Mouse (Mus musculus) Patski (cell line): ENCODE results near the gene Olfr1012. TPM values are rescaled to one million over a fixed set of nuclear protein-coding genes. Genes with fewer than 3 reads are reported as not detected.
"Not testable (repeated sequence)": the region's sequence is repeated elsewhere in the genome, so short reads cannot be mapped to it uniquely, and the experiment has no call there.

Source experiments
- ATAC-seq: fragments of 100-300 bp; one replicate; pipeline ENCODE4 v1.8.0; 2021
- CTCF ChIA-PET: fragments of 350-600 bp; sonication (Branson Sonifier 250); formaldehyde crosslinking; loops from one replicate; lab custom pipeline; 2022; ENCODE audit warnings: inconsistent platforms; lab: Charles Lee
- POLR2A ChIA-PET: fragments of 350-600 bp; sonication (Branson Sonifier 250); formaldehyde crosslinking; loops from one replicate; lab custom pipeline; 2022; ENCODE audit warnings: antibody characterized with exemption, inconsistent platforms; lab: Charles Lee
- DNase-seq: peaks from one replicate; pipeline ENCODE4 v3.0.0-alpha.2; 2011; ENCODE audit warnings: low read depth, low spot score
- H3K27me3 ChIP-seq: fragments of 371-371 bp; one replicate; pipeline ENCODE4 v1.5.1; 2021
- CTCF ChIP-seq: fragments of 100-300 bp; IDR thresholded peaks from one replicate; pipeline ENCODE4 v1.5.1; 2021
- in situ Hi-C: fragments of 300-500 bp; cut with MboI; formaldehyde crosslinking; loops from 3 replicates; pipeline ENCODE4 v1.11.1; 2018; ENCODE audit warnings: low pct_unique_long_range_greater_than_20kb, mixed read lengths
- polyA plus RNA-seq: library from polyadenylated mRNA; unstranded; gene quantifications from one replicate; pipeline ENCODE4 v1.2.3, GENCODE M21; 2021

Olfr1012 gene
- not detected for polyA plus RNA-seq

- TF ChIP-seq CTCF, result no peak
- ChIA-PET CTCF (no interaction called here), POLR2A (no interaction called here)
- ATAC-seq (no peak), DNase-seq (no peak)
- in situ Hi-C loops, result no loop called here
- H3K27me3 ChIP-seq, result no peaks in the 10 kb centered on the region
Observed at GRCm38 (mm10) chr2:85762666-85763065, at the start of gene Olfr1012. Olfr1012 (minus strand) TSS chr2:85762766.

GRCm38 (mm10) chr2:85804501-85804900 is 41.9 kb upstream of the Olfr1012 start:
- DNase-seq (no peak), ATAC-seq (no peak)
- ChIA-PET POLR2A (no interaction called here), CTCF (no interaction called here)
- TF ChIP-seq CTCF, result no peak
- in situ Hi-C loops, result no loop called here
- no peaks in the 10 kb centered on the region for H3K27me3 ChIP-seq

GRCm38 (mm10) chr2:85802444-85802843 is 39.9 kb upstream of the Olfr1012 start, which contains the start of gene Olfr1016:
Olfr1016 (minus strand) TSS chr2:85802544.
- in situ Hi-C loops, result no loop called here
- CTCF ChIA-PET, result no interaction called here

GRCm38 (mm10) chr2:85792331-85792730 is 29.8 kb upstream of the Olfr1012 start:
- no peaks in the 10 kb centered on the region for H3K27me3 ChIP-seq
- TF ChIP-seq CTCF, result no peak
- no peak for ATAC-seq
- DNase-seq, result no peak
- ChIA-PET CTCF (no interaction called here), POLR2A (no interaction called here)
- in situ Hi-C loops, result no loop called here

More at GRCm38 (mm10) chr2:85802444-85802843, 39.9 kb upstream of the Olfr1012 start, which contains the start of gene Olfr1016:
- POLR2A ChIA-PET, result no interaction called here
- no peaks in the 10 kb centered on the region for H3K27me3 ChIP-seq
- DNase-seq, result no peak
- TF ChIP-seq CTCF, result no peak
- ATAC-seq, result no peak

GRCm38 (mm10) chr2:85781717-85782116 is 19.2 kb upstream of the Olfr1012 start, which contains the start of gene Olfr1015:
Olfr1015 (plus strand) TSS chr2:85782017.
- POLR2A ChIA-PET, result no interaction called here
- no peak for ATAC-seq
- no peaks in the 10 kb centered on the region for H3K27me3 ChIP-seq
- in situ Hi-C loops, result no loop called here
- CTCF ChIA-PET, result no interaction called here
- no peak for DNase-seq
- no peak for TF ChIP-seq CTCF

GRCm38 (mm10) chr2:85772413-85772812 is 9.8 kb upstream of the Olfr1012 start, which contains the start of gene Olfr1014:
Olfr1014 (plus strand) TSS chr2:85772713.
- ATAC-seq, result no peak
- H3K27me3 ChIP-seq, result no peaks in the 10 kb centered on the region
- TF ChIP-seq CTCF, result no peak
- POLR2A ChIA-PET, result no interaction called here
- in situ Hi-C loops, result no loop called here
- DNase-seq, result no peak
- CTCF ChIA-PET, result no interaction called here

GRCm38 (mm10) chr2:85766798-85767197 is 4.2 kb upstream of the Olfr1012 start, which contains the start of gene Olfr1013:
Olfr1013 (plus strand) TSS chr2:85767098.
- POLR2A ChIA-PET, result no interaction called here
- CTCF ChIA-PET, result no interaction called here
- DNase-seq (no peak), ATAC-seq (no peak)
- H3K27me3 ChIP-seq, result no peaks in the 10 kb centered on the region
- in situ Hi-C loops, result no loop called here
- TF ChIP-seq CTCF, result no peak

GRCm38 (mm10) chr2:85753822-85754221 is 8.7 kb downstream of the Olfr1012 start:
- no peak for DNase-seq
- in situ Hi-C loops, result no loop called here
- no peaks in the 10 kb centered on the region for H3K27me3 ChIP-seq
- POLR2A ChIA-PET, result no interaction called here
- ATAC-seq, result no peak
- CTCF ChIA-PET, result no interaction called here
- no peak for TF ChIP-seq CTCF

- no peak for DNase-seq
- no peaks in the 10 kb centered on the region for H3K27me3 ChIP-seq
- peak; percentile 70 for TF ChIP-seq CTCF
- in situ Hi-C loops, result no loop called here
- ChIA-PET CTCF (no interaction called here), POLR2A (no interaction called here)
- peak; percentile 65 for ATAC-seq
Observed at GRCm38 (mm10) chr2:85725793-85726192, 36.8 kb downstream of the Olfr1012 start.

- ATAC-seq, result no peak
- peaks cover 4% of the 10 kb centered on the region for H3K27me3 ChIP-seq
- no peak for TF ChIP-seq CTCF
- DNase-seq, result no peak
- POLR2A ChIA-PET, result no interaction called here
- CTCF ChIA-PET, result no interaction called here
- in situ Hi-C loops, result no loop called here
Observed at GRCm38 (mm10) chr2:85715119-85715518, 47.4 kb downstream of the Olfr1012 start, which contains the start of gene Olfr1009. Olfr1009 (plus strand) TSS chr2:85715419.

- in situ Hi-C loops, result no loop called here
- CTCF ChIA-PET, result no interaction called here
- H3K27me3 ChIP-seq, result no peaks in the 10 kb centered on the region
- DNase-seq (no peak), ATAC-seq (no peak)
- TF ChIP-seq CTCF, result no peak
- POLR2A ChIA-PET, result no interaction called here
Observed at GRCm38 (mm10) chr2:85711159-85711558, 51.4 kb downstream of the Olfr1012 start.

- POLR2A ChIA-PET, in situ Hi-C loops, CTCF ChIA-PET, ATAC-seq, DNase-seq, H3K27me3 ChIP-seq: not testable (repeated sequence)
Observed at GRCm38 (mm10) chr2:85710680-85711079, 51.9 kb downstream of the Olfr1012 start.

Other genes with a start within 250 kb of the Olfr1012 start
- gene 4833423E24Rik, start 243.7 kb downstream of the Olfr1012 start, polyA plus RNA-seq, result not detected
- not detected for gene Olfr996, start 183.6 kb downstream of the Olfr1012 start, polyA plus RNA-seq
- gene Olfr998, start 173.8 kb downstream of the Olfr1012 start, polyA plus RNA-seq, result not detected
- not detected for gene Olfr1000, start 150.9 kb downstream of the Olfr1012 start, polyA plus RNA-seq
- not detected for gene Olfr1002, start 112.1 kb downstream of the Olfr1012 start, polyA plus RNA-seq
- not detected for gene Olfr154, start 98.3 kb downstream of the Olfr1012 start, polyA plus RNA-seq
- gene Olfr1006, start 84.0 kb downstream of the Olfr1012 start, polyA plus RNA-seq, result not detected
- gene Olfr1008, start 73.3 kb downstream of the Olfr1012 start, polyA plus RNA-seq, result not detected
- not detected for gene Olfr1009, start 47.3 kb downstream of the Olfr1012 start, polyA plus RNA-seq
- gene Olfr1013, start 4.3 kb upstream of the Olfr1012 start, polyA plus RNA-seq, result not detected
- not detected for gene Olfr1014, start 9.9 kb upstream of the Olfr1012 start, polyA plus RNA-seq
- not detected for gene Olfr1015, start 19.3 kb upstream of the Olfr1012 start, polyA plus RNA-seq
- gene Olfr1016, start 39.8 kb upstream of the Olfr1012 start, polyA plus RNA-seq, result not detected
- gene Olfr1018, start 55.7 kb upstream of the Olfr1012 start, polyA plus RNA-seq, result not detected
- not detected for gene Olfr1019, start 82.7 kb upstream of the Olfr1012 start, polyA plus RNA-seq
- not detected for gene Olfr1020, start 84.3 kb upstream of the Olfr1012 start, polyA plus RNA-seq
- gene Olfr1022, start 105.8 kb upstream of the Olfr1012 start, polyA plus RNA-seq, result not detected
- not detected for gene Olfr1023, start 122.9 kb upstream of the Olfr1012 start, polyA plus RNA-seq
- not detected for gene Olfr1024, start 142.3 kb upstream of the Olfr1012 start, polyA plus RNA-seq
- not detected for gene Olfr1025-ps1, start 152.4 kb upstream of the Olfr1012 start, polyA plus RNA-seq
- not detected for gene Olfr1026, start 158.8 kb upstream of the Olfr1012 start, polyA plus RNA-seq
- gene Olfr1028, start 187.7 kb upstream of the Olfr1012 start, polyA plus RNA-seq, result not detected
- gene Olfr1029, start 211.1 kb upstream of the Olfr1012 start, polyA plus RNA-seq, result not detected
- not detected for gene Olfr1030, start 216.5 kb upstream of the Olfr1012 start, polyA plus RNA-seq
- gene Olfr1031, start 227.5 kb upstream of the Olfr1012 start, polyA plus RNA-seq, result not detected
- gene Olfr1032, start 242.8 kb upstream of the Olfr1012 start, polyA plus RNA-seq, result not detected